Mouse (Mus musculus): ENCODE results near the gene Drg1. TPM values are rescaled to one million over a fixed set of nuclear protein-coding genes. Genes with fewer than 3 reads are reported as not detected.

The Drg1 gene
- polyA plus RNA-seq, 1 experiment from 2014 or later: 287 TPM

- peaks cover 25% of the 10 kb centered on the region for H3K4me1 ChIP-seq
- H3K27ac ChIP-seq (replicated peaks): peak overlapping the region; percentile 100
- 64% methylated on average over 5 of the region's 5 CpGs for WGBS
These were observed 21.7 kb upstream of the Drg1 start for GRCm38 (mm10) chr11:3287921-3288320.

GRCm38 (mm10) chr11:3287131-3287530 is 20.9 kb upstream of the Drg1 start:
- 64% methylated on average over 6 of the region's 6 CpGs for WGBS
- Histone ChIP-seq H3K27ac (replicated peaks) (no peak overlapping the region), H3K36me3 (replicated peaks) (peaks cover 12% of the 10 kb centered on the region), H3K4me1 (peaks cover 18% of the 10 kb centered on the region), H3K4me3 (no peak overlapping the region), H3K9me3 (no peaks in the 10 kb centered on the region), H3K27me3 (replicated peaks; ENCODE audit: low read depth, poor library complexity, severe bottlenecking) (no peaks in the 10 kb centered on the region)
- DNase-seq (ENCODE audit: low spot score): no peak

More at GRCm38 (mm10) chr11:3287921-3288320, 21.7 kb upstream of the Drg1 start:
- Histone ChIP-seq H3K9me3 (no peaks in the 10 kb centered on the region), H3K36me3 (replicated peaks) (peaks cover 18% of the 10 kb centered on the region), H3K4me3 (peak overlapping the region; percentile 92), H3K27me3 (replicated peaks; ENCODE audit: low read depth, poor library complexity, severe bottlenecking) (no peaks in the 10 kb centered on the region)
- DNase-seq (ENCODE audit: low spot score): no peak

- Histone ChIP-seq H3K9me3 (peaks cover 11% of the 10 kb centered on the region), H3K27me3 (replicated peaks; ENCODE audit: low read depth, poor library complexity, severe bottlenecking) (no peaks in the 10 kb centered on the region), H3K27ac (replicated peaks) (no peak overlapping the region), H3K4me1 (peaks cover 14% of the 10 kb centered on the region), H3K4me3 (no peak overlapping the region), H3K36me3 (replicated peaks) (peaks cover under 1% of the 10 kb centered on the region)
- DNase-seq (ENCODE audit: low spot score): no peak
- WGBS: 88% methylated on average over 3 of the region's 3 CpGs
These were observed 19.7 kb upstream of the Drg1 start for GRCm38 (mm10) chr11:3285940-3286339.

- no peaks in the 10 kb centered on the region for H3K27me3 ChIP-seq (replicated peaks; ENCODE audit: low read depth, poor library complexity, severe bottlenecking)
- no peak for DNase-seq (ENCODE audit: low spot score)
- no peak overlapping the region for H3K4me3 ChIP-seq
- 93% methylated on average over 6 of the region's 6 CpGs for WGBS
- H3K4me1 ChIP-seq: peaks cover 11% of the 10 kb centered on the region
- no peak overlapping the region for H3K27ac ChIP-seq (replicated peaks)
- H3K36me3 ChIP-seq (replicated peaks): no peaks in the 10 kb centered on the region
- peaks cover 14% of the 10 kb centered on the region for H3K9me3 ChIP-seq
These were observed 17.4 kb upstream of the Drg1 start for GRCm38 (mm10) chr11:3283645-3284044.

GRCm38 (mm10) chr11:3282887-3283286 is 16.7 kb upstream of the Drg1 start:
- H3K4me3 ChIP-seq: no peak overlapping the region
- H3K27ac ChIP-seq (replicated peaks): no peak overlapping the region
- H3K4me1 ChIP-seq: peaks cover 4% of the 10 kb centered on the region
- no peaks in the 10 kb centered on the region for H3K36me3 ChIP-seq (replicated peaks)
- H3K9me3 ChIP-seq: peaks cover 14% of the 10 kb centered on the region
- no peaks in the 10 kb centered on the region for H3K27me3 ChIP-seq (replicated peaks; ENCODE audit: low read depth, poor library complexity, severe bottlenecking)
- DNase-seq (ENCODE audit: low spot score): no peak
- WGBS: 84% methylated on average over 6 of the region's 6 CpGs

GRCm38 (mm10) chr11:3279729-3280128 is 13.5 kb upstream of the Drg1 start:
- 82% methylated on average over 2 of the region's 2 CpGs for WGBS
- Histone ChIP-seq H3K27ac (replicated peaks) (no peak overlapping the region), H3K9me3 (peaks cover 14% of the 10 kb centered on the region), H3K36me3 (replicated peaks) (no peaks in the 10 kb centered on the region), H3K4me3 (no peak overlapping the region), H3K27me3 (replicated peaks; ENCODE audit: low read depth, poor library complexity, severe bottlenecking) (no peaks in the 10 kb centered on the region), H3K4me1 (no peaks in the 10 kb centered on the region)
- no peak for DNase-seq (ENCODE audit: low spot score)

GRCm38 (mm10) chr11:3278351-3278750 is 12.1 kb upstream of the Drg1 start:
- Histone ChIP-seq H3K4me3 (no peak overlapping the region), H3K36me3 (replicated peaks) (no peaks in the 10 kb centered on the region), H3K9me3 (peaks cover 14% of the 10 kb centered on the region), H3K4me1 (no peaks in the 10 kb centered on the region), H3K27ac (replicated peaks) (no peak overlapping the region), H3K27me3 (replicated peaks; ENCODE audit: low read depth, poor library complexity, severe bottlenecking) (no peaks in the 10 kb centered on the region)
- 72% methylated on average over 5 of the region's 5 CpGs for WGBS
- no peak for DNase-seq (ENCODE audit: low spot score)

GRCm38 (mm10) chr11:3269241-3269640 is 3.0 kb upstream of the Drg1 start:
- Histone ChIP-seq H3K27ac (replicated peaks) (no peak overlapping the region), H3K4me1 (peaks cover 21% of the 10 kb centered on the region), H3K9me3 (no peaks in the 10 kb centered on the region; the same call in 1 of the 2 replicates), H3K36me3 (replicated peaks) (peaks cover 3% of the 10 kb centered on the region), H3K27me3 (replicated peaks; ENCODE audit: low read depth, poor library complexity, severe bottlenecking) (no peaks in the 10 kb centered on the region), H3K4me3 (no peak overlapping the region)
- 37% methylated on average over 4 of the region's 4 CpGs for WGBS
- DNase-seq (ENCODE audit: low spot score): no peak

- Histone ChIP-seq H3K27ac (replicated peaks) (peak overlapping the region; percentile 98), H3K27me3 (replicated peaks; ENCODE audit: low read depth, poor library complexity, severe bottlenecking) (no peaks in the 10 kb centered on the region), H3K4me3 (peak overlapping the region; percentile 94), H3K9me3 (no peaks in the 10 kb centered on the region; the same call in 1 of the 2 replicates), H3K36me3 (replicated peaks) (peaks cover 24% of the 10 kb centered on the region), H3K4me1 (peaks cover 28% of the 10 kb centered on the region)
- DNase-seq (ENCODE audit: low spot score): no peak
- WGBS: 58% methylated on average over 7 of the region's 7 CpGs
These were observed 918 bp upstream of the Drg1 start for GRCm38 (mm10) chr11:3267133-3267532.

- peaks cover 41% of the 10 kb centered on the region for H3K36me3 ChIP-seq (replicated peaks)
- peak; percentile 60 for DNase-seq (ENCODE audit: low spot score)
- H3K27me3 ChIP-seq (replicated peaks; ENCODE audit: low read depth, poor library complexity, severe bottlenecking): no peaks in the 10 kb centered on the region
- peak overlapping the region; percentile 94 for H3K4me3 ChIP-seq
- WGBS: 2% methylated on average over 26 of the region's 26 CpGs
- peaks cover 28% of the 10 kb centered on the region for H3K4me1 ChIP-seq
- no peaks in the 10 kb centered on the region; the same call in 1 of the 2 replicates for H3K9me3 ChIP-seq
- H3K27ac ChIP-seq (replicated peaks): peak overlapping the region; percentile 98
These were observed 730 bp downstream of the Drg1 start for GRCm38 (mm10) chr11:3265291-3266078.

GRCm38 (mm10) chr11:3259537-3259936 is 6.7 kb downstream of the Drg1 start:
- H3K36me3 ChIP-seq (replicated peaks): peaks cover 100% of the 10 kb centered on the region
- WGBS: 94% methylated on average over 1 of the region's 1 CpGs
- H3K27ac ChIP-seq (replicated peaks): no peak overlapping the region
- no peaks in the 10 kb centered on the region for H3K9me3 ChIP-seq
- H3K27me3 ChIP-seq (replicated peaks; ENCODE audit: low read depth, poor library complexity, severe bottlenecking): no peaks in the 10 kb centered on the region
- no peak overlapping the region for H3K4me3 ChIP-seq
- no peak for DNase-seq (ENCODE audit: low spot score)
- H3K4me1 ChIP-seq: peaks cover 10% of the 10 kb centered on the region

GRCm38 (mm10) chr11:3247387-3247786 is 18.8 kb downstream of the Drg1 start:
- Histone ChIP-seq H3K36me3 (replicated peaks) (peaks cover 100% of the 10 kb centered on the region), H3K4me3 (no peak overlapping the region)

GRCm38 (mm10) chr11:3243771-3244170 is 22.4 kb downstream of the Drg1 start:
- Histone ChIP-seq H3K4me3 (no peak overlapping the region), H3K27ac (replicated peaks) (no peak overlapping the region), H3K36me3 (replicated peaks) (peaks cover 100% of the 10 kb centered on the region), H3K9me3 (peaks cover 5% of the 10 kb centered on the region; the same call in 1 of the 2 replicates), H3K27me3 (replicated peaks; ENCODE audit: low read depth, poor library complexity, severe bottlenecking) (no peaks in the 10 kb centered on the region), H3K4me1 (no peaks in the 10 kb centered on the region)
- WGBS: 89% methylated on average over 4 of the region's 4 CpGs
- DNase-seq (ENCODE audit: low spot score): no peak

More at GRCm38 (mm10) chr11:3247387-3247786, 18.8 kb downstream of the Drg1 start:
- WGBS: 93% methylated on average over 2 of the region's 2 CpGs
- H3K9me3 ChIP-seq: no peaks in the 10 kb centered on the region
- no peaks in the 10 kb centered on the region for H3K27me3 ChIP-seq (replicated peaks; ENCODE audit: low read depth, poor library complexity, severe bottlenecking)
- no peaks in the 10 kb centered on the region for H3K4me1 ChIP-seq
- H3K27ac ChIP-seq (replicated peaks): no peak overlapping the region
- no peak for DNase-seq (ENCODE audit: low spot score)

Measured in embryonic facial prominence, embryonic 10.5 days (tissue).